Mouse (Mus musculus): Measurements from ENCODE around the gene Gm11237. TPM values are rescaled to one million over a fixed set of nuclear protein-coding genes. Genes with fewer than 3 reads are reported as not detected.

The Gm11237 gene
- polyA plus RNA-seq (2012; rRNA removed) = not detected in 2 replicates

DNA sequence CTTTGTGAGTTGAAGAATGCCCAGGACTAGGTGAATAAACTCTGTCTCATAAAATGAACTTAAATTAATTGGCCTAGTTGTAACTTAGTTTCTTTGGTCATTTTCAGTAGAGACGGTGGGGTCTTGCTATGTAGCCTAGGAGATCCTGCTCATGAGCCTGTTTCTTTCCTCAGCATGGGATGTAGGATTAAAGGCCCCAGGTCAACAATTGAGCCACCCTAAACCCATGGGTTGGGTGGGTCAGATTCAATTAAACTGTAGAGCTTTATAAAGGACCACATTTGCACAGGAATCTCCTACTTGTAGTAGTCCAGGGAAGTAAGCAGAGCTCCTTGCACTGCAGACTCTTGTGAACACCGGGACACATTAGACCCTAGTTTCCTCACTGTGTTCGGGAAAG, at the start of gene Gm11237:
Gene Gm11237, plus strand, starts transcription at position 301 of the 400 bp plus-strand sequence.

DNA sequence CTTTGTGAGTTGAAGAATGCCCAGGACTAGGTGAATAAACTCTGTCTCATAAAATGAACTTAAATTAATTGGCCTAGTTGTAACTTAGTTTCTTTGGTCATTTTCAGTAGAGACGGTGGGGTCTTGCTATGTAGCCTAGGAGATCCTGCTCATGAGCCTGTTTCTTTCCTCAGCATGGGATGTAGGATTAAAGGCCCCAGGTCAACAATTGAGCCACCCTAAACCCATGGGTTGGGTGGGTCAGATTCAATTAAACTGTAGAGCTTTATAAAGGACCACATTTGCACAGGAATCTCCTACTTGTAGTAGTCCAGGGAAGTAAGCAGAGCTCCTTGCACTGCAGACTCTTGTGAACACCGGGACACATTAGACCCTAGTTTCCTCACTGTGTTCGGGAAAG, 15.2 kb upstream of the Gm11237 start, which contains the start of gene Gm11238:
Gene Gm11238, plus strand, starts transcription at position 301 of the 400 bp plus-strand sequence.

GRCm38 (mm10) chr4:73637821-73638220, 15.0 kb downstream of the Gm11237 start, which contains the start of gene Gm11236:
Gene Gm11236, plus strand, starts transcription at chr4:73638121.

GRCm38 (mm10) chr4:73668054-73668453, 45.3 kb downstream of the Gm11237 start, which contains the start of gene Gm11239:
Gene Gm11239, plus strand, starts transcription at chr4:73668354.

Other genes starting within 250 kb of the Gm11237 start
- not detected in 2 replicates for gene Gm11487, start 217.9 kb upstream of the Gm11237 start, polyA plus RNA-seq (2012; rRNA removed)
- not detected in 2 replicates for gene Gm11238, start 15.1 kb upstream of the Gm11237 start, polyA plus RNA-seq (2012; rRNA removed)
- gene Gm11236, start 15.1 kb downstream of the Gm11237 start, polyA plus RNA-seq (2012; rRNA removed) = not detected in 2 replicates
- not detected in 2 replicates for gene Gm11239, start 45.4 kb downstream of the Gm11237 start, polyA plus RNA-seq (2012; rRNA removed)
- gene Gm428, start 60.5 kb downstream of the Gm11237 start, polyA plus RNA-seq (2012; rRNA removed) = not detected in 2 replicates
- gene Rasef, start 168.0 kb downstream of the Gm11237 start, polyA plus RNA-seq (2012; rRNA removed) = 19.5 and 19.6 TPM in 2 replicates

Data from colon, adult 2 months (tissue).